Mouse (Mus musculus): Measurements from ENCODE around the gene Smim6. TPM values are rescaled to one million over a fixed set of nuclear protein-coding genes. Genes with fewer than 3 reads are reported as not detected.

The Smim6 gene
- total RNA-seq (2021) = under 1 TPM in 1 of 2 experiments, not detected in 1; 0.39 TPM
- long read RNA-seq, experiment 1 = 0 reads
- long read RNA-seq, experiment 2 = 0 reads

DNA sequence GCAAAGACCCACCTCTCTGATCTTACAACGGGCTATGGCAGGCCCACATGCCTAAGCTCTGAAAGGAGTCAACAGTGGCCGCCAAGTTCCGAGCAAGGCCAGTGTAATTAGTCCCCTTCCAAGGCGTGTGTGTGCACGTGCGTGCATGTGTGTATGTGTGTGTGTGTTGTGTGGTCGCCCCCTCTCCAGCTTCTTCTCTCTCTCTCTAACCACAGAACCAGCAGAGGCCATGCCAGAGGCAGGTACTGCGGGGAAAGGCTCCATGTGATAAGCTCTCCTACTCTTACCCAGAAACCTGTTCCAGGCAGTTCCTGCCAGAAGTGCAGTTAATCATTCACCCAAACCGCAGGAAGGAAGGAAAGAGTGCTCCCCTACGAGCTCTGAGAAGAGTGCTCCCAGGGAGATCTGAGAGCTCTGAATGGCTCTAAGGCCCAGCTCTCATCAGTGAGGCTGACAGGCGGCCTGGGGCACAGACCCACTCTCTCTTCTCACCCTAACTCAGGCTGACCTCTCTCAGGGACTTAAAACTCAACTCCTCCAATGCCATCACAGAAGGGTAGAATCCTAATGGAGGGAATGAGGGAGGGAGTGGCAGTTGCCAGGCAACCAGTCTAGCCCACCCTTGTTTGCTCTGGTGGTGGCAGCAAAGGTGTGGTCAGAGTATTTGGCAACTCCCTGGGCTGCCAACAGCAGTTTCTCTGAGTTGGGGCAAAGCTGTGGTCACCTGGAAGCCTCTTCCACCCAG, at the start of gene Smim6:
Smim6 (plus strand) TSS at position 386 of the 745 bp plus-strand sequence.
- DNase-seq (ENCODE audit: low spot score in 2 of 2) = no peak

DNA sequence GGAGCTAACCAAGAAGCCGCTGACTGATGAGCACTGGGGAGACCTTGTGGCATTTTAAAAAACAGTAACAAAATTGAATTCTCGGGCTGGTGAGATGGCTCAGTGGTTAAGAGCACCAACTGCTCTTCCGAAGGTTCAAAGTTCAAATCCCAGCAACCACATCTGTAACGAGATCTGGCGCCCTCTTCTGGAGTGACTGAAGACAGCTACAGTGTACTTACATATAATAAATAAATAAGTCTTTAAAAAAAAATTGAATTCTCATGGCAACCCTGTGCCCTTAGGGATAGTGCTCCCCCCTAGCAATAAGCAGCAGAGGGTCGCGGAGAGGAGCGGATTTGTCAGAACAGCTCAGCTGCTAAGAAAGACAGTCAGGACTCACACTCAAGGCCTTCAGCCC, 47.9 kb upstream of the Smim6 start:
- DNase-seq (ENCODE audit: low spot score in 2 of 2) = no peak

DNA sequence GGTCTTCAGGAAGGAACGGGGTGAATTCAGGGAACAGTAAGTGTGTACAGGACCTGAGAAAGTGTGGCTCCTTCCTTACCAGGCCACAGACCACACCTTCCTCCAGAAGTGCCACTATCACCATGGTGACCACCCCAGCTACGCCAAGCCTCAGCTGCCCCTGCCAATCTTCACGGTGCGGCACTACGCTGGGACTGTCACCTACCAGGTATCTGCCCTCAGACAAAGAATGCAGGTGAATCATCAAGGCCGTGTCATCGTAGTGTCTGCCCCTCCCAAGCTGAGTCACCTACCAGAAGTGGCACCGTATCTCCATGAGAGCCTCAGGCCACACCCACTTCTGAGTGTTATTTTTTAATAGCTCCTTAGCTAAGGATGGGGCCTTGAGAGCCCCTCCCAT, 42.4 kb upstream of the Smim6 start:
- no peak for DNase-seq (ENCODE audit: low spot score in 2 of 2)

DNA sequence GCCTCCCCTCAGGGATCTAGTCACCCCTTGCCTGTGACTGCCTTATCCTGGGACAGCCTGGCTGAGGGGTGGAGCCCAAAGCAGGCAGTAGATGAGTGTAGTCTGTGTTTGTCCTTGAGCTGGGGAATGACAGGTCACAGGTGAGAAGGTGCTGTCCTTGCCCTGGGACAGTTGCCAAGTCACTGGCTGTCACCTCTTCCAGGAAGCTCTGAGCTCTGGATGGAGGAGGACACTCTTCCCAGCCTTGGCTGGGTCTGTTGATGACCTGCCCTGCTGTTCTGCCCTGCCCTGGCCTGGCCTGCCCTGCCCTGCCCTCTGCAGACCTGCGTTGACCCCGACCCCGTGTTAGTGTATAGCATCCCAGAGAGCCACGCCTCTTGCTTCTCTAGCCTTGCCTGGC, 39.4 kb upstream of the Smim6 start:
- DNase-seq (ENCODE audit: low spot score in 2 of 2) = no peak

DNA sequence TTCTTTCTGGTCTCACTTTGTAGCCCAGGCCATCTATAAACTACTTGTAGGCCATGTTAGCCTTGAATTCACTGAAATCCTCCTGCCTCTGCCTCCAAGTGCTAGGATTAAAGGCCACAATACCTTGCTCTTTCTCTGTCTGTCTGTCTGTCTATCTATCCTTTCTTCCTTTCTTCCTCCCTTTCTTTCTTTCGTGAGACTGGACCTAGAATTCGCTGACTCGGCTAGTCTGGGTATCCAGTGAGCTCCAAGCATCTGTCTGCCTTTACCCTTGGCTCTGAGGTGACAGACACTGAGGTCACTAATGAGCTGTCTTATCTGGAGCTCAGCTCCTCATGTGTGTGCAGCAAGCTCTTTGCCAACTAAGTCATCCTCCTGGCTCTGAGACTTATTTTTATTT, 35.9 kb upstream of the Smim6 start:
- no peak for DNase-seq (ENCODE audit: low spot score in 2 of 2)

DNA sequence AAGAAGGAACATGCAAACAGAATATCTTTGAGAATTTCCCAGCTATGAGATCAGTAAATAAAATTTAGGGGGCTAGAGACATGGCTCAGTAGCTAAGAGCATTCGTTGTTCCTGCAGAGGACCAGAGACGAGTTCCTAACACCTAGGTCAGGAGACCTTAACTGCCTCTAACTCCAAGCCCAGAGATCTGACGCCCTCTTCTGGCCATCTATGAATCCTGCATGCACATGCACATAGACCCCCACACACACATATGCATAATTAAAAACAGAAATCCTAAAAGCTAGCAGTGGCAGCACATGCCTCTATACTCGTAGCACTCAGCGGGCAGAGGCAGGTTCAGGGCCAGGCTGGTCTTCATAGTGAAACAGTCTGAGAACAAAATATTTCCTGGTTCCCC, 35.4 kb upstream of the Smim6 start:
- no peak for DNase-seq (ENCODE audit: low spot score in 2 of 2)

DNA sequence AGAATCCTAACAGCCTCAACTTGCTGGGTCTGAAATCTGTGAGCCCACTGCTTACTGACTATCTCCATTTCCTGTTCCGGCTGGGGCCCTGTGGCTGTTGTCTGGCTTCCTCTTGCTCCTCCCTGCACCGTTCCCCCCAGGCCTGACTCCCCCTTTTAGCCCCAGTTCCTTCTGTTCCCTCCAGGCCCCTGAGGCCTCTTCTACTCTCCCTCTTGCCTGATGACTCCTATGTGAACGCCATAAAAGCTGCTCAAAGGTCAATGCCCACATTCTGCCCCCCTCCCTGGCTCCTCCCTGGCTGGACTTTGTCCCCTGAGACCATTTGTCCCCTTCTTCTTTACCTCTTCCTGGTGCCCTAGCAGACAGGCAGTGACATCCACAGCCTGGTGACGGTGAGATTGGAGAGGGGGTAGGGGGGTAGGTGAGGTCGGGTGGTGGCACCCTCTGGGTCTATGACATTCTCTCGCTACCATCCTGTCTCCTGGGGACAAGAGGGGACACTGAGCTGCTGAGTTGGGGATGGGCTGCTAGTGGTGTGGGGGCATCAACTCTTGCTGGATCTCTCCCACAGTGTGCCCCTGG, 34.6 kb upstream of the Smim6 start:
- no peak for DNase-seq (ENCODE audit: low spot score in 2 of 2)

DNA sequence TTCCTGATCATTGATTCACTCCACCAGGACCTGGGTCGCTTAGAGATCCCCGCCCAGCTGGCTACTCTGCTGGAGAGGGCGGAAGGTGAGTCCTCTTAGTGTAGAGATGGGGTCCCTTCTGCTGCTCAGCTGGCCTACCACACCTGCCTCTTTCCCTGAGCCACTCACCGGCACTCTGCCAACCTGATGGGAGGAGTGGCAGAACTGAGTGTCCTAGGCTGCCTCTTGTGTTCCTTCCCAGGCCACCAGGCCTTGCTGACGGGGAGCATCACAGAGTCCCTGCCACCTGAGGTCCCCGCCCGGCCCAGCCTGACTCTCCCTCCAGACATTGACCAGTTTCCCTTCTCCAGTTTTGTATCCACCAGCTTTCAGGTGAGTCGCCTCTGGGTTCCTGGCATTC, 33.7 kb upstream of the Smim6 start:
- no peak for DNase-seq (ENCODE audit: low spot score in 2 of 2)

DNA sequence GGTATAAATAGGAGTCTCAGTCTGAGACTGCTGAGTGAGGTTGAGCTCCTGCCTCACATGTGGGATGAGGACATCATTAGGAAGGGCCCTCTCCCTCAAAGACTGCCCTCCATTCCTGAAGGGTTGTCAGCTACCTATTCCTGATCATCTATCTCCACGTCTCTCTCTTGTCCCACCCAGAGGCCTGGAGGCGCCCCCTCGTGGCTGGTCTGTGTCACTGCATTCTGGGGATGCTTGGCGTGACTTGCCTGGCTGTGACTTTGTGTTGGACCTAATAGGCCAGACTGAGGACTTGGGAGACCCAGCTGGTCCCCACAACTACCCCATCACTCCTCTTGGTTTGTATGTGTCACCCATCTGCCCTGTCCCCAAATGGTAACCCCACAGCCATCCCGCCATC, 30.8 kb upstream of the Smim6 start:
- DNase-seq (ENCODE audit: low spot score in 2 of 2) = no peak

DNA sequence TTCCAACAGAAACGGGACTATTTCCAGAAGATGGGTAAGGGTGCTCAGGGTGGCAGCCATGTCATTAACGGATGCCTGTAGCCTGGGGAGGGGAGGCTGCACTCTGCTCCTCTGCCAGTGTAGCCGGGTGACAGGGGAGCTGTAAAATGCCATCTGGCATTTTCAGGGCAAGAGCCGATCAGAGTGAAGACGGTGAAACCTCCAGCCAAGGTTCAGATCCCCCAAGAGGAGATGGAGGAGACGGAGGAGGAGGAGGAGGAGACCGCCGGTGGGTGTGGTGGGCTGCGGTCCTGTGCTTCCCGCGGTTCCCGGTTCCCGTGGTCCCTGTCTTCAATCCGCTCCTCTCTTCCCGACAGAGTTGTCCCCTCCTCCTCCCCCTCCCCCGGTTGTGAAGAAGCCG, 28.6 kb upstream of the Smim6 start:
- no peak for DNase-seq (ENCODE audit: low spot score in 2 of 2)

DNA sequence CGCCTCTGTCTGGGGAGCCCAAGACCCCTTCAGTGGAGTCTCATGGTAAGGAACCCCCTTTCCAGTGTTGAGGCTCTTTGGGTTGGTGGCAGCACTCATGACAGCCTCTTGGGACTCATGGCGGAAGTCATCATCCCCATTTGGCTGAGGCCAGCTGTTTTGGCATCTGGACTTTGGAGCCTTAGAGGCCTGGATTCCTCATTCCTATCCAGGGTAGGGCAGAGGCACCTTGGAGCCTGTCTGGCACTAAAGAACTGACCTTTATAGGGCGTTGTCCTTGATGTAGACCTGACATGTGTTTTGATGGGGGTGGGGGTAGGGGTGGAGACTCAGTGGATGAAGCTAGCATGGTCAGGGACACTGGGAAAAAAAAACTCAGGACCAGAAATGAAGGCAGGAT, 27.5 kb upstream of the Smim6 start:
- no peak for DNase-seq (ENCODE audit: low spot score in 2 of 2)

DNA sequence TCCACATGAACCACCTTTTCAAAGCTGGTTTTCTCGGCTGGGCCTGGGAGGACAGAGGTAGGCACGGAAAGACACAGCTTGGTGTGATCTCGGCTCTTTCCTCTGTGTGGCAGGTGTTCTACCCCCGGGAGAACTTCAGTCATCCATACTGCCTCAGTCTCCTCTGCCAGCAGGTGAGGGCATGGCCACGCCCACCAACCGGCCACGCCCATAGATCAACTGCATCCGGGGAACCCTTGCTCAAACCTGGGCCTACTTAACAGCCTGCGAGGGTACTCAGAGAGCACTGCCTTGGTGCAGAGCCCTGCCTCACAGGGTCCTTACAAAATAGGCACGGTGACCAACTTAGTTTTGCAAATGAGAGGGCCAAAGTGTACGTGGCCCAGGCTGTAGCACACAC, 26.5 kb upstream of the Smim6 start:
- no peak for DNase-seq (ENCODE audit: low spot score in 2 of 2)

DNA sequence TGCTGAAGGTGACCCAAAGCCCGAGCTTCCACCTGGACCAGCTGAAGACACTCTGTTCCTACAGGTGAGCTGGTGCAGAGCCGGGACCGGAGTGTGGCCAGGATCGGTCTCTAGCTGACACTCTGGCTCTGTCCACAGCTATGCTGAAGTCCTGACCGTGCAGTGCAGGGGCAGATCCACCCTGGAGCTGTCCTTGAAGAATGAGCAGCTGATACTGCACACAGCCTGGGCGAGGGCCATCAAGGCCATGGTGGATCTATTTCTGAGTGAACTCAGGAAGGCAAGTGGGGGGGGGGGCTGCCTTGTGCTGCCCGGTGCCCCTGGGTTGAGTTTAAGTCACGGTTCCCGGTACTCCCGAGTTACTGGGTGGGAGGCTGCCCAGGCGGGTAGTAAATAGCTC, 25.4 kb upstream of the Smim6 start:
- DNase-seq (ENCODE audit: low spot score in 2 of 2) = no peak

DNA sequence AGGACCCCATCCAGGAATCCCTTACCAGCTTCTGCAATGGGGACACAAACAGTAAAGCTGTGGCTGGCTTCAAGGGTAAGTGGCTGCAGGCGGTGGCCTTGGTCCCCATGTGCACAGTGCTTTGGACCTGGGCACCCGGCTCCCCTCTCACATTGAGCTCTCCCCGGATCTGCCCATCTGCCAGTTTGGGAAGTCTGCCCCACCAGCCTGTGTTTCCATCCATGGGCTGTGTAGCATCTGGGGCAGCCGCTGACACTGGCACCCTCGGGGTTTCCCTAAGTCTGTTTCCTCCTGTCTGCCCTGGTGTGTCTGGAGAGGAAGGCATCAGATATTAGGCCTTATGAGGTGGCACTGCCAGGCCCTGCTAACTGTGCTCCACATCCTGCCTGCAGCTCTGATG, 23.8 kb upstream of the Smim6 start:
- DNase-seq (ENCODE audit: low spot score in 2 of 2) = no peak

DNA sequence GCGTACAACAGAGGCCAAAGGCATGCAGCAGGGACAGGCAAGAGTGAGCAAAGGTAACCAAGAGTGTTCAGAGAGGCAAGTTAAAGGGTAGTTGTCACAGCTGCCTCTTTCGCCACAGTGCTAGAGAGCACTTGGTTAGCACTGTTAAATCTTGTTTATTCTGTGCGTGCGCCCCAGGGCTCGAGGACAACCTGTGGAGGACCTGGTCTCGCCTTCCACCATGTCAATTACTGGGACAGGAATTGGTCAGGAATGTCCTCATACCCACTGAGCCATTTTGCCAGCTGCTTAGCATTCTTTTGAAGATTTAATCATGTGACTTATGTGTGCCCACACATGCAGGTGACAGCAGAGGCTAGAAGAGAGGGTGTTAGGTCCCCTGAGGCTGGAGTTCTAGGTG, 22.7 kb upstream of the Smim6 start:
- DNase-seq (ENCODE audit: low spot score in 2 of 2) = no peak

DNA sequence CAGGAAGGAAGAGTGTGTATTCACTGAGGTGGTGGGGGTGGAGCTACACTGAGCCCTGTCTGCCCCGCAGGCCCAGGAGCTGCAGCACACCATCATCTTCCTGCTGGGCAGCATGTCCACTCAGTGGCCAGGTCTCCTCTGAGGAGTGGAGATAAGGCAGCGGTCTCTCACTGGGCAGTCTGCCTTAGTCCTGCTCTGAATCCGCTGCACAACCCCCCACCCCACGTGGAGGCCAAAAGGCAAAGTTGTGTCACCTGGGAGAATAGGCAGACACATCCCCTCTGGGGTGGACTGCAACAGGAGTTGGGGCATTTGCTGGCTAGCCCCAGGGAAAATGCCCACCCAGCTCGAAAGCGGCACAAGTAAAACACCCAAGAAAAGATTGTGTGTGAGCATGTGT, 19.6 kb upstream of the Smim6 start:
- no peak for DNase-seq (ENCODE audit: low spot score in 2 of 2)

DNA sequence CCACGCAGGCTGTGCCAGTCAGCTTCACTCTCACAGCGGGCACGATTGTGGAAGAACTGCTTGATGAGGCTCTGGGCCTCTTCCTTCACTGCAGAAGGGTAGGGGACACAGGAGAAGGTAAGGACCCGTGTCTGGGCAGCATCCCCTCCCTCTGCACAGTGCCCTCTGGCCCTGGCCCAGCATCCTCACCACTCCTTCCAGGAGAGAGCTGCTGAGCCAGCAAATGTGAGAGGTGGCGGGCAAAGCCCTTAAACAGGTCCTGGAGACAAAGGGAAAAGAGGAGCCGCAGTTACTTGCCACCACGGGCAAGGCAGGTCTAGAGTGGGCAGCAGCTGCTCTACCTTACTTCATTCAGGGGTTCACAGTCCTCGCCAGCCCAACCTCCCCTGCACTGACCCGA, 18.7 kb upstream of the Smim6 start:
- no peak for DNase-seq (ENCODE audit: low spot score in 2 of 2)

DNA sequence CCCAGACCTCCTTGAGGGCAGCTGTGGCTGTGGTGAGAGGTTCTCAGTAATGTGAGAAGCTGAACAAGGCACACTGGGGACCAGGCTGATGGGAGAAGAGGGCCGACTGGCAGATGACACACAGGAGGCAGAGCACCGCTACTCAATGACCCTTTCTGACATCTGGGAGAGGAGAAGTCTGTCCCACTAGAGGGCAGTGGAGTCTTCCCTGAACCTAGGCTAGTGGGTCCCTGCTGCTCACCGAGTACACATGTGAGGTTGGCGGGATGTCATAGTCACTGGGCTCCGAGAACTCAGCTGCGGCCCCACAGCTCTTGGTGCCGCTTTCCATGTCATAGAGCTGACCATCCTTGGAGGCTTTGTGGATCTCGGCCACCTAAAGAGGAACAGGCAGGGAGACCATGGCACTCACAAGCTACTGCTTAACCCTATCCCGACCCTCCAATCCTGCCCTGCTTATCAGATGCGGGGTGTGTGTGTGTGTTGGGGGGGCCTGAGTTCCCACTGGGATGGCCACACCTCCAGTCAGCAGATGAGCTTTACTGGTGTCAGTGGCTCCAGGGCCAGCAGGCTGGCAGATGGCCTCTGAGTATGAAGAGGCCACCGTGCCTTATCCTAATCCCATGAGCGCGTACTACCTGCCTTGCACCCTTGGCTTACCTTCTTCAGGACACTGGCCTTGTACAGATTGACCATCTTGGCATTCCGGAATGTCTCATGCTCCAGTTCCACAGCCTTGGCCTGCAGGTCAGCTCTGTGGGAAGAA, 16.9 kb upstream of the Smim6 start:
- no peak for DNase-seq (ENCODE audit: low spot score in 2 of 2)

DNA sequence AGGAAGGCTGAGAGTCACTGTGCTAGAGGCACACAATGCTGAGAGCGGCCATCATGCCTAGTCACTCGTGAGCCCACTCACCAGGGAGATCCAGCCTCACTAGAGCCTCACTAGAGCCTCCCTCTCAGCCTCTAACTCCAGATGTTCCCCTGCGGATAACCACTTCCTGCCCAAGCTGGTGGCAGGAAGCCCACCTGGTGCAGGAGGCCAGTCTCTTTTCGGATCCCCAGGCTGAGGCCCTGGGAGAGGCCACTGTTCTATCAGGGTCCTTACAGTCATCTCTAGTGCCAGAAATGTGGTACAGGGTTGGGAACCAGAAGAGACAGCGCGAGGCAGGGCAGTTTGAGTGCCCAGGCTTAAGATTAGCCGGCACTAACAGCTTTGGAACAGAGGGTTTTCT, 13.4 kb upstream of the Smim6 start:
- DNase-seq (ENCODE audit: low spot score in 2 of 2) = no peak

DNA sequence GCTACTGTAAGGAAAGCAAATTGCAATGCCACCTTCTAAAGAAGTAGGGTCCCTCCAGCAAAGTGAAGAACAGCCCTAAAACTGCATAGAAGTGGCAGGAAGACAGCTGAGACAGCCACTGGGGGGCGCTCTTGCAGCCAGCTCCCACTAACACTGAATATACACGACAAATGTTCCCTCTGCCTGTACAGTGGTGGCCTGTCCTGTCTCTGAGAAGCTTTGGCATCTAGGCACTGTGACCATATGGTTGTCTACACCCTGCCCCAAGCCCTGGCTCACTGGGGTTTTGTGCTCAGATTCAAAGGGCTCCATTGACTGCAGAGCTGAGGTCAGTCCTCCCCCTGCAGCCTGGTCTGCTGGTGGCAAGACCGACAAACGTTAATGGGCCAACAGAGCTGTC, 12.9 kb upstream of the Smim6 start:
- DNase-seq (ENCODE audit: low spot score in 2 of 2) = peak in 1 of 2 experiments; percentile 54

DNA sequence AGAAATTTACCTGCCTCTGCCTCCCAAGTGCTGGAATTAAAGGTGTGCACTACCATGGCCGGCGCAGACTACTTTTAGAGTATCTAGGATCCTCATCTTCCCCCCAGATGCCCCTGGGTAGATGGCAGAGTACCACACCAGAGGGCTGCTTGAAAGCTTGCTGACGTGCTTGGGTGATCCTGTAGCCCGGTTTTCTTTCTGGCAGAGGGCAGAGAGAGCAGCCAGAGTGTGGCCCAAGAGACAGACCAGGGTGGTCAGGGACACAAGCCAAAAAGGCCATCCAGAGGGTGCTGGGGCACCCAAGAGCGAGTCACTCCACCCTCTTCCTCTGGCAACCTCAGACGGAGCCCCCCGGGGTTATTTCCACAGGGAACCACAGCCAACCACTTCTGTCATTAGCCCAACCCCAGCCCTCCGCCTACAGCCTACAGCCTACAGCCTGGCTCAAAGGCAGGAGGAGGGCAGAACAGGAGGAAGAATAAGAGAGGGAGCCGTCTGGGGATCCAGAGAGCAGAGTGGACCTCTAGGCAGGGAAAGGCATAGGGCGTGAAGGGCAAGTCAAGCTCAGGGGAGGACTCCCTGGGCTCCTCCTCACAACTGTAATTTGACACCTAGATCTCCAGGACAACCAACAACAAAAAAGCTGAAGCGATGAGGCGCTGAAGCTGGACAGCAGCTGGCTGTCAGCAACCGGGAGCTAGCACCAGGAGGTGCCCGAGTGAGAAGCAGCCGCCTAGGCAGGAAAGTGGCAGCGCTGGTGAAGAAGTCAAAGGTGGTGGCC, 12.1 kb upstream of the Smim6 start, which contains the start of gene Smim5:
Smim5 (plus strand) TSS at position 481 of the 781 bp plus-strand sequence.
- DNase-seq (ENCODE audit: low spot score in 2 of 2) = peak in 1 of 2 experiments; percentile 47

Measured in gastrocnemius, postnatal 4 days (tissue).